Mouse (Mus musculus): Measurements from ENCODE around the gene Pamr1. TPM values are rescaled to one million over a fixed set of nuclear protein-coding genes. Genes with fewer than 3 reads are reported as not detected.

Pamr1 gene
- not detected in 2 replicates for total RNA-seq (2015)
- total RNA-seq (2017) = not detected in 2 replicates

- ATAC-seq (replicated peaks; ENCODE audit: poor library complexity) = 0 out of 2 replicates have a peak, but pooled peaks have one; percentile 9
These were observed at the start of gene Pamr1 for GRCm38 (mm10) chr2:102549611-102550266. TSS of gene Pamr1 (plus strand) at chr2:102550012.

GRCm38 (mm10) chr2:102507633-102508032, 42.2 kb upstream of the Pamr1 start:
- no peak for ATAC-seq (replicated peaks; ENCODE audit: poor library complexity)

GRCm38 (mm10) chr2:102508154-102508553, 41.7 kb upstream of the Pamr1 start:
- no peak for ATAC-seq (replicated peaks; ENCODE audit: poor library complexity)

GRCm38 (mm10) chr2:102519956-102520355, 29.9 kb upstream of the Pamr1 start:
- no peak for ATAC-seq (replicated peaks; ENCODE audit: poor library complexity)

GRCm38 (mm10) chr2:102527563-102527962, 22.2 kb upstream of the Pamr1 start:
- no peak for ATAC-seq (replicated peaks; ENCODE audit: poor library complexity)

GRCm38 (mm10) chr2:102533437-102533836, 16.4 kb upstream of the Pamr1 start:
- no peak for ATAC-seq (replicated peaks; ENCODE audit: poor library complexity)

DNA sequence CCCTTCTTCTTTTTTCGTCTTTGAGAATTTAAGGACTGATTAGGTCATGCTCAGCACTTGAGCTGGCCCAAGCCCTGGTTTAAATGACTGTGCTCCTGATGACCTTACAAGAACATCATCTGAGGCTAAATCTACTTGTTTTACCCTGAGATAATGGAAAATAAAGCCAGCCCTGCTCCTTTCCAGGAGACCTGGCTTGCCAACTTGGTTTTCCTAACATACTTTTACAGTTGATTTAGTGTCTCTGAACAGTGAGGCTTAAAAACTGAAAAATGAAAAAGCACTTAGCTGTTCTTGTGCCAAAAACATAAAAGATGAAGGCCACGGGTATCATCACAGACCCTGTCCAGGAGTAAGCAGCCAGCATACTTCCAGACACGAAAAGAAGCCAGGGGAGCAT, 13.0 kb upstream of the Pamr1 start:
- ATAC-seq (replicated peaks; ENCODE audit: poor library complexity) = no peak

- no peak for ATAC-seq (replicated peaks; ENCODE audit: poor library complexity)
These were observed 9.2 kb upstream of the Pamr1 start for GRCm38 (mm10) chr2:102540438-102541230.

DNA sequence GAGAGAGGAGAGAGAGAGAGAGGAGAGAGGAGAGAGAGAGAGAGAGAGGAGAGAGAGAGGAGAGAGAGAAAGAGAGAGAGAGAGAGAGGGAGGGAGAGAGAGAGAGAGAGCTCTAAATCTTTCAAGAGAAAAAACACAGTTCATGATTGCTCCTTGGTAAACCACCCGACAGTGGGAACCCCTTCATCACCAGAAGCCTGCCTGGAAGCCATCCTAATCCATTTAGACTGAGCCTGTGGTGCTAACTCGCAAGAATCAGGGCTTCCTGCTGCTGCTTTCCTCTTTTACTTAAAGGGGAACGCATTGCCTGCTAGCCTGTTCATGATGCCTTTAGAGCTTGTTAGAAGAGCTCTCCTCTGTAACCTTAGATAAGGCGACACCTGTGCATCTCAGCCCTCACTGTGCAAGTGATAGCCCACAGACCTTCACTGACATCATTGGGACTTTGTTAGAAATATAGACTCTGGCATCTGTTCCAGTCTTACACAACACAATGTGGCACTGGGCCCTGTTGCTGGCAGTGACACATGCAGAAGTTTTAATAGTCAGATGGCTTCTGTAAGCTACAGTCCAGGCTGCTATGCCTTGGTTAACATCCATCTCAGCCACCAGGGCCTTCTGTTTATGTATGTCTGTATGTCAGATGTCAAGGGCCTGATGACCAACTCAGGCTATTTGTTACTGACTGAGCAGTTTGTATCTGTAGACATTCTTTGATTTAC, 8.2 kb upstream of the Pamr1 start:
- no peak for ATAC-seq (replicated peaks; ENCODE audit: poor library complexity)

- no peak for ATAC-seq (replicated peaks; ENCODE audit: poor library complexity)
These were observed 5.7 kb upstream of the Pamr1 start for GRCm38 (mm10) chr2:102543961-102544719.

- ATAC-seq (replicated peaks; ENCODE audit: poor library complexity) = no peak
These were observed 1.2 kb downstream of the Pamr1 start for GRCm38 (mm10) chr2:102550910-102551582.

GRCm38 (mm10) chr2:102551594-102551993, 1.8 kb downstream of the Pamr1 start:
- ATAC-seq (replicated peaks; ENCODE audit: poor library complexity) = no peak

- ATAC-seq (replicated peaks; ENCODE audit: poor library complexity) = no peak
These were observed 2.3 kb downstream of the Pamr1 start for GRCm38 (mm10) chr2:102552095-102552537.

- ATAC-seq (replicated peaks; ENCODE audit: poor library complexity) = no peak
These were observed 7.3 kb downstream of the Pamr1 start for GRCm38 (mm10) chr2:102557085-102557484.

GRCm38 (mm10) chr2:102558965-102559364, 9.2 kb downstream of the Pamr1 start:
- ATAC-seq (replicated peaks; ENCODE audit: poor library complexity) = no peak

DNA sequence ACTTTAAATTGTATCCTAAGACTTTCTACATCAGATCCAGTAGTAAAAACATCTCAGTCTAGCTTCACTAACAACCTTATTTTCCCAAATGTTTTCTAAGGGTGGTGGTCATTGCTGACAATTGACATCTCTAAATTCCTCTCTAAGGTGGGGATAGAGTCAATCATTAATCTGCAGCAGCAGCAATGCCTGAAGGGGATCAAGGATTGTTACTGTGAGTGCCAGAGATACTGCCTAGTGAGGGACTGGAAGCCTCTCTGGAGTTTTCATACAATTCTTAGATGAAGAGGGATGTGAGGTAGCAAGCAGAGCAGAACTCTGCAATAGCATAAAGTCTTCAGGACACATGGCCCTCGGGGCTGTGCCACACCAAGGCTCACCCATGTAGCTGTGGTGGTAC, 14.0 kb downstream of the Pamr1 start:
- ATAC-seq (replicated peaks; ENCODE audit: poor library complexity) = no peak

DNA sequence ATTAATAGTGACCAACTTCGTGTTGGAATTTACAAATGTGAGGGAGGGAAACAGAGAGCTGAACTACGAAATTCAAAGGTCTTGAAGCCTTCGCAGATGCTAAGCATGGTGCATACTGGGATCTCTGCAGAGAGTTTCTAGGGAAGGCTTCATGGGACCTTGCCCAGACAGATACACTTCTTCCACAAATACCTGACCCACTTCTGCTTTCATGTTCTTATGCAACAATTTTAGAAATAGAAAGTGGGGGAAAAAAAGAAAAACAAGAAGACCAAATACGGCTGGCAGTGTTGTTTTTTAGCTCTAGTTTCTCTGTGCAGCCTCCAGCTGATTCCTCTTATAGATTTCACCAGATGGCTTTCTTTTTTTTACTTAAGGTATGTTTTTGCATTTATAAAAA, 29.4 kb downstream of the Pamr1 start:
- ATAC-seq (replicated peaks; ENCODE audit: poor library complexity) = peak; percentile 60

DNA sequence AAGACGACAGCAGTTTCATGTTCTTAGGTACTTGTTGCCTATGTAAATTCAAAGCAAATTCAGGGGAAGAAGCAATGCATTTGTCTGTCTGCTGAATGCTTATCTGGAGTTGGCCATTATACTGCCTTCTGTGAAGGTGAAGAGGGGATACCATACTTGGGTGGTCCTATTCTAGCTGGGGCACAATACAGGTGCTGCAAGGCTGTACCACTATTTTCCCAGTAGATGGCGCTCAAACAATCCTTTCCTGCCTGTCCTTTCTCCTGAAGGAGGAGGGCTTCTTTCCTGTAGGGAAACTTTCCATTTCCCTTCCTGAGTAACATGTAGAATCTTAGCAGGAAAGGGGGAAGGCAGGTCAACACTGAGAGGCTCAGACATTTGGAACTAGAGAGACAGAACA, 40.2 kb downstream of the Pamr1 start:
- peak; percentile 66 for ATAC-seq (replicated peaks; ENCODE audit: poor library complexity)

- ATAC-seq (replicated peaks; ENCODE audit: poor library complexity) = peak; percentile 47
These were observed 44.7 kb downstream of the Pamr1 start for GRCm38 (mm10) chr2:102594535-102594934.
